Mouse (Mus musculus) gastrocnemius, adult 8-10 months (tissue): ENCODE results near the gene Neurl1b. TPM values are rescaled to one million over a fixed set of nuclear protein-coding genes. Genes with fewer than 3 reads are reported as not detected.

ENCODE experiments used
- DNase-seq, 2 experiments: peaks; one replicate each; pipeline ENCODE4 v3.0.0; 2022; ENCODE audit warnings: low spot score in 2 of 2
- total RNA-seq, 4 experiments: library from RNA; stranded (reverse); gene quantifications; 2 replicates each; pipeline ENCODE4 v1.2.4; 2022

Neurl1b gene
- total RNA-seq, 4 experiments from 2014 or later = 1.9 to 3.5 (median 2.5) TPM

- peak; percentile 52 to 57 for DNase-seq
Observed at GRCm38 (mm10) chr17:26451651-26452295, 37.1 kb downstream of the Neurl1b start.

GRCm38 (mm10) chr17:26452371-26452972 is 37.8 kb downstream of the Neurl1b start:
- peak; percentile 68 to 76 for DNase-seq

- DNase-seq = no peak
Observed at GRCm38 (mm10) chr17:26457506-26457905, 42.9 kb downstream of the Neurl1b start.

GRCm38 (mm10) chr17:26458049-26458448 is 43.4 kb downstream of the Neurl1b start:
- DNase-seq = no peak

- DNase-seq = peak; percentile 50 to 52
Observed at GRCm38 (mm10) chr17:26462634-26463170, 48.1 kb downstream of the Neurl1b start.

- no peak for DNase-seq
Observed at GRCm38 (mm10) chr17:26463432-26463831, 48.8 kb downstream of the Neurl1b start.

GRCm38 (mm10) chr17:26463984-26464383 is 49.4 kb downstream of the Neurl1b start:
- DNase-seq = no peak

GRCm38 (mm10) chr17:26464481-26464880 is 49.9 kb downstream of the Neurl1b start:
- no peak for DNase-seq

GRCm38 (mm10) chr17:26464972-26465371 is 50.3 kb downstream of the Neurl1b start:
- no peak for DNase-seq

- DNase-seq = peak; percentile 72 to 74
Observed at GRCm38 (mm10) chr17:26466741-26467150, 52.1 kb downstream of the Neurl1b start.

- no peak for DNase-seq
Observed at GRCm38 (mm10) chr17:26467619-26468018, 53.0 kb downstream of the Neurl1b start.

- no peak for DNase-seq
Observed at GRCm38 (mm10) chr17:26468102-26468894, 53.7 kb downstream of the Neurl1b start.

GRCm38 (mm10) chr17:26476871-26477270 is 62.2 kb downstream of the Neurl1b start:
- DNase-seq = no peak

GRCm38 (mm10) chr17:26478672-26479071 is 64.0 kb downstream of the Neurl1b start:
- DNase-seq = no peak

- no peak for DNase-seq
Observed at GRCm38 (mm10) chr17:26479619-26480018, 65.0 kb downstream of the Neurl1b start.

- no peak for DNase-seq
Observed at GRCm38 (mm10) chr17:26480956-26481355, 66.3 kb downstream of the Neurl1b start.

- peak in 1 of 2 experiments; percentile 71 for DNase-seq
Observed at GRCm38 (mm10) chr17:26484626-26485421, 70.2 kb downstream of the Neurl1b start.

- peak in 1 of 2 experiments; percentile 65 for DNase-seq
Observed at GRCm38 (mm10) chr17:26487266-26487665, 72.6 kb downstream of the Neurl1b start.

- no peak for DNase-seq
Observed at GRCm38 (mm10) chr17:26487917-26488316, 73.3 kb downstream of the Neurl1b start.

GRCm38 (mm10) chr17:26488711-26489403 is 74.2 kb downstream of the Neurl1b start:
- peak; percentile 84 to 88 for DNase-seq
